Mouse (Mus musculus) liver, embryonic 12.5 days (tissue): ENCODE measurements around the gene Qpctl. TPM values are rescaled to one million over a fixed set of nuclear protein-coding genes. Genes with fewer than 3 reads are reported as not detected.
"Not testable (repeated sequence)": the region's sequence is repeated elsewhere in the genome, so short reads cannot be mapped to it uniquely, and the experiment has no call there.

Experiments
- ATAC-seq: fragments of 200-750 bp; cut with Nextera tagmentation; 2 replicates; pipeline ENCODE4 v1.8.0; 2017; ENCODE audit warnings: moderate number of reproducible peaks, mild to moderate bottlenecking, moderate library complexity
- H3K27ac ChIP-seq: fragments of 300-500 bp; sonication (generic); 2 replicates; pipeline ENCODE4 v1.5.1; 2016; ENCODE audit warnings: mild to moderate bottlenecking
- H3K27me3 ChIP-seq: fragments of 300-500 bp; sonication (generic); replicated peaks from 2 replicates; pipeline ENCODE4 v1.6.1; 2016; ENCODE audit warnings: mild to moderate bottlenecking, moderate library complexity
- H3K36me3 ChIP-seq: fragments of 300-500 bp; sonication (generic); 2 replicates; pipeline ENCODE4 v1.6.1; 2016; ENCODE audit warnings: mild to moderate bottlenecking, moderate library complexity
- H3K4me1 ChIP-seq: fragments of 300-500 bp; sonication (generic); 2 replicates; pipeline ENCODE4 v1.6.1; 2016
- H3K4me2 ChIP-seq: fragments of 300-500 bp; sonication (generic); 2 replicates; pipeline ENCODE4 v1.6.1; 2016; ENCODE audit warnings: mild to moderate bottlenecking, moderate library complexity
- H3K4me3 ChIP-seq: fragments of 300-500 bp; sonication (generic); 2 replicates; pipeline ENCODE4 v1.5.1; 2016; ENCODE audit warnings: mild to moderate bottlenecking, moderate library complexity
- H3K9ac ChIP-seq: fragments of 300-500 bp; sonication (generic); 2 replicates; pipeline ENCODE4 v1.6.1; 2016; ENCODE audit warnings: mild to moderate bottlenecking, moderate library complexity
- H3K9me3 ChIP-seq: fragments of 300-500 bp; sonication (generic); replicated peaks from 2 replicates; pipeline ENCODE4 v1.6.1; 2016; ENCODE audit warnings: mild to moderate bottlenecking, moderate library complexity
- WGBS: fragments of 180-500 bp; shearing (Covaris S2); methylation state at CpG from one replicate; pipeline ENCODE4 v1.1.7; 2016; ENCODE audit not compliant: insufficient replicate concordance; 5-methylcytosine and 5-hydroxymethylcytosine counted together
- polyA plus RNA-seq: library from polyadenylated mRNA; unstranded; fragments of >200 nt; fragmentation: Nextera tagmentation; extraction: Ambion mirVana; gene quantifications from 2 replicates; pipeline ENCODE4 v1.2.1, GENCODE M21; 2016

Gene Qpctl
- polyA plus RNA-seq, 1 experiment from 2014 or later, result 5.5 TPM

- ATAC-seq, result no peak
- 70% methylated on average over 7 of the region's 7 CpGs for WGBS
- H3K9me3 ChIP-seq, result no peaks in the 10 kb centered on the region
- H3K27ac ChIP-seq, result no peak overlapping the region
- no peak overlapping the region for H3K4me2 ChIP-seq
- peaks cover 81% of the 10 kb centered on the region for H3K27me3 ChIP-seq
- H3K36me3 ChIP-seq, result no peaks in the 10 kb centered on the region
- no peak overlapping the region for H3K4me3 ChIP-seq
- H3K9ac ChIP-seq, result no peak overlapping the region
- H3K4me1 ChIP-seq, result peaks cover 48% of the 10 kb centered on the region
Observed at GRCm38 (mm10) chr7:19162928-19163327, 13.8 kb upstream of the Qpctl start.

GRCm38 (mm10) chr7:19160115-19160514 lies 11.0 kb upstream of the Qpctl start:
- H3K9ac ChIP-seq, result peak overlapping the region; percentile 58
- H3K27ac ChIP-seq, result no peak overlapping the region
- peaks cover 4% of the 10 kb centered on the region; the same call in 1 of the 2 replicates for H3K36me3 ChIP-seq
- ATAC-seq, result peak; percentile 35; the same call in 1 of the 2 replicates
- H3K4me2 ChIP-seq, result peak overlapping the region; percentile 74
- H3K4me3 ChIP-seq, result peak overlapping the region; percentile 46
- H3K9me3 ChIP-seq, result no peaks in the 10 kb centered on the region
- peaks cover 40% of the 10 kb centered on the region for H3K4me1 ChIP-seq
- peaks cover 63% of the 10 kb centered on the region for H3K27me3 ChIP-seq
- WGBS, result 2% methylated on average over 20 of the region's 20 CpGs

- H3K36me3 ChIP-seq, result peaks cover 11% of the 10 kb centered on the region
- peak overlapping the region; percentile 74 for H3K4me2 ChIP-seq
- peaks cover 33% of the 10 kb centered on the region for H3K4me1 ChIP-seq
- no peak for ATAC-seq
- H3K9me3 ChIP-seq, result no peaks in the 10 kb centered on the region
- H3K27ac ChIP-seq, result no peak overlapping the region
- H3K9ac ChIP-seq, result no peak overlapping the region
- H3K27me3 ChIP-seq, result peaks cover 56% of the 10 kb centered on the region
- H3K4me3 ChIP-seq, result no peak overlapping the region
- WGBS, result 19% methylated on average over 18 of the region's 18 CpGs
Observed at GRCm38 (mm10) chr7:19159411-19159810, 10.3 kb upstream of the Qpctl start.

GRCm38 (mm10) chr7:19158601-19159000 lies 9.5 kb upstream of the Qpctl start:
- H3K4me1 ChIP-seq, result peaks cover 25% of the 10 kb centered on the region
- ATAC-seq, result no peak
- WGBS, result 63% methylated on average over 11 of the region's 11 CpGs

GRCm38 (mm10) chr7:19157160-19157800 lies 8.2 kb upstream of the Qpctl start:
- Histone ChIP-seq H3K9me3 (no peaks in the 10 kb centered on the region), H3K27me3 (peaks cover 34% of the 10 kb centered on the region), H3K4me3 (0 out of 2 replicates have a peak overlapping the region, but pooled peaks have one; percentile 18), H3K36me3 (peaks cover 32% of the 10 kb centered on the region), H3K9ac (no peak overlapping the region), H3K27ac (no peak overlapping the region), H3K4me2 (peak overlapping the region; percentile 50), H3K4me1 (peaks cover 23% of the 10 kb centered on the region)
- 4% methylated on average over 30 of the region's 30 CpGs for WGBS
- ATAC-seq, result peak; percentile 67

More at GRCm38 (mm10) chr7:19158601-19159000, 9.5 kb upstream of the Qpctl start:
- no peak overlapping the region for H3K4me3 ChIP-seq
- H3K9me3 ChIP-seq, result no peaks in the 10 kb centered on the region
- H3K4me2 ChIP-seq, result no peak overlapping the region
- peaks cover 48% of the 10 kb centered on the region for H3K27me3 ChIP-seq
- H3K27ac ChIP-seq, result no peak overlapping the region
- H3K9ac ChIP-seq, result no peak overlapping the region
- H3K36me3 ChIP-seq, result peaks cover 19% of the 10 kb centered on the region

GRCm38 (mm10) chr7:19155825-19156475 lies 6.9 kb upstream of the Qpctl start:
- no peak overlapping the region for H3K4me3 ChIP-seq
- H3K27me3 ChIP-seq, result peaks cover 25% of the 10 kb centered on the region
- H3K36me3 ChIP-seq, result peaks cover 45% of the 10 kb centered on the region
- H3K9me3 ChIP-seq, result no peaks in the 10 kb centered on the region
- ATAC-seq, result no peak
- H3K4me1 ChIP-seq, result peaks cover 26% of the 10 kb centered on the region
- no peak overlapping the region for H3K27ac ChIP-seq
- WGBS, result 62% methylated on average over 13 of the region's 13 CpGs
- no peak overlapping the region for H3K4me2 ChIP-seq
- no peak overlapping the region for H3K9ac ChIP-seq

- Histone ChIP-seq H3K27ac (no peak overlapping the region), H3K36me3 (peaks cover 47% of the 10 kb centered on the region), H3K27me3 (peaks cover 14% of the 10 kb centered on the region), H3K9ac (no peak overlapping the region), H3K4me1 (peaks cover 23% of the 10 kb centered on the region), H3K4me3 (no peak overlapping the region), H3K4me2 (no peak overlapping the region), H3K9me3 (no peaks in the 10 kb centered on the region)
- WGBS, result 85% methylated on average over 8 of the region's 8 CpGs
- ATAC-seq, result no peak
Observed at GRCm38 (mm10) chr7:19154796-19155195, 5.7 kb upstream of the Qpctl start.

- Histone ChIP-seq H3K4me1 (peaks cover 29% of the 10 kb centered on the region), H3K4me2 (peak overlapping the region; percentile 91), H3K36me3 (peaks cover 51% of the 10 kb centered on the region), H3K9ac (peak overlapping the region; percentile 81; the same call in 1 of the 2 replicates), H3K4me3 (peak overlapping the region; percentile 77), H3K27me3 (peaks cover 12% of the 10 kb centered on the region; the same call in 1 of the 2 replicates)
- H3K9me3 ChIP-seq, ATAC-seq, H3K27ac ChIP-seq: not testable (repeated sequence)
- 85% methylated on average over 10 of the region's 10 CpGs for WGBS
Observed at GRCm38 (mm10) chr7:19151121-19151520, 2.0 kb upstream of the Qpctl start.

- ATAC-seq, result peak; percentile 85
- under 1% methylated on average over 24 of the region's 24 CpGs for WGBS
Observed at GRCm38 (mm10) chr7:19149626-19150025, 535 bp upstream of the Qpctl start, which contains the start of gene Snrpd2. Gene Snrpd2 (plus strand): TSS chr7:19149722.

GRCm38 (mm10) chr7:19148180-19148874 lies 764 bp downstream of the Qpctl start:
- H3K9me3 ChIP-seq, result no peaks in the 10 kb centered on the region

More at GRCm38 (mm10) chr7:19149626-19150025, 535 bp upstream of the Qpctl start, which contains the start of gene Snrpd2:
- peak within 1 kb of the TSS; percentile 81 for H3K9ac ChIP-seq
- H3K9me3 ChIP-seq, result no peaks in the 10 kb centered on the region
- peak within 1 kb of the TSS; percentile 84 for H3K27ac ChIP-seq
- H3K4me1 ChIP-seq, result peaks cover 29% of the 10 kb centered on the region
- peak within 1 kb of the TSS; percentile 91 for H3K4me2 ChIP-seq
- peaks cover 42% of the 10 kb centered on the region for H3K36me3 ChIP-seq
- H3K27me3 ChIP-seq, result peaks cover 12% of the 10 kb centered on the region; the same call in 1 of the 2 replicates
- peak within 1 kb of the TSS; percentile 77 for H3K4me3 ChIP-seq

GRCm38 (mm10) chr7:19147497-19148045 lies 1.5 kb downstream of the Qpctl start:
- H3K27ac ChIP-seq, result no peak overlapping the region
- no peak for ATAC-seq
- no peaks in the 10 kb centered on the region for H3K9me3 ChIP-seq
- H3K27me3 ChIP-seq, result peaks cover 12% of the 10 kb centered on the region; the same call in 1 of the 2 replicates
- H3K9ac ChIP-seq, result peak overlapping the region; percentile 74; the same call in 1 of the 2 replicates
- 0 out of 2 replicates have a peak overlapping the region, but pooled peaks have one; percentile 77 for H3K4me3 ChIP-seq
- H3K4me1 ChIP-seq, result peaks cover 29% of the 10 kb centered on the region
- peaks cover 22% of the 10 kb centered on the region for H3K36me3 ChIP-seq
- WGBS, result 37% methylated on average over 6 of the region's 6 CpGs
- H3K4me2 ChIP-seq, result peak overlapping the region; percentile 91

More at GRCm38 (mm10) chr7:19148180-19148874, 764 bp downstream of the Qpctl start:
- peak overlapping the region; percentile 91 for H3K4me2 ChIP-seq
- ATAC-seq, result no peak
- H3K27me3 ChIP-seq, result peaks cover 12% of the 10 kb centered on the region; the same call in 1 of the 2 replicates
- H3K4me3 ChIP-seq, result peak overlapping the region; percentile 77
- peak overlapping the region; percentile 84 for H3K27ac ChIP-seq
- H3K9ac ChIP-seq, result peak overlapping the region; percentile 74
- 11% methylated on average over 20 of the region's 20 CpGs for WGBS
- peaks cover 29% of the 10 kb centered on the region for H3K4me1 ChIP-seq
- H3K36me3 ChIP-seq, result peaks cover 29% of the 10 kb centered on the region
